Mouse (Mus musculus) CD4-positive, CD25-positive, alpha-beta regulatory T cell, adult 4 months (primary cell): ENCODE results near the gene Fam78a. TPM values are rescaled to one million over a fixed set of nuclear protein-coding genes. Genes with fewer than 3 reads are reported as not detected.

ENCODE experiments used
- ATAC-seq: one replicate; pipeline ENCODE4 v1.8.0; 2017
- polyA plus RNA-seq, 2 experiments: library from polyadenylated mRNA; unstranded; fragments of 100-300 nt; shearing (Covaris generic); gene quantifications; one replicate each; pipeline ENCODE4 v1.2.1; 2017

Gene Fam78a
- polyA plus RNA-seq, 2 experiments from 2014 or later, result 22.6 to 24.4 TPM

DNA sequence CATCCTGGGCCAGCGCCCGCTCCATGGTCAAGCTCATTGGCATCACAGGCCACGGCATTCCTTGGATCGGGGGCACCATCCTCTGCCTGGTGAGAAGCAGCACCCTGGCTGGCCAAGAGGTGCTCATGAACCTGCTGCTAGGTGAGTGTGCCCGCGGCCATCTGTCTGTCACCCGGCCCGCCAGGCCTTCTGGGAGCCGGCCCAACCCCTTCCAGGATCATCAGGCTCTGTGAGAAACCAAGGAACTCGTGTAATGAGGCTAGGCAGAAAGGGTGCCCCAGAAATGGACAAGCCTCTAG, 11.4 kb upstream of the Fam78a start:
- no peak for ATAC-seq

DNA sequence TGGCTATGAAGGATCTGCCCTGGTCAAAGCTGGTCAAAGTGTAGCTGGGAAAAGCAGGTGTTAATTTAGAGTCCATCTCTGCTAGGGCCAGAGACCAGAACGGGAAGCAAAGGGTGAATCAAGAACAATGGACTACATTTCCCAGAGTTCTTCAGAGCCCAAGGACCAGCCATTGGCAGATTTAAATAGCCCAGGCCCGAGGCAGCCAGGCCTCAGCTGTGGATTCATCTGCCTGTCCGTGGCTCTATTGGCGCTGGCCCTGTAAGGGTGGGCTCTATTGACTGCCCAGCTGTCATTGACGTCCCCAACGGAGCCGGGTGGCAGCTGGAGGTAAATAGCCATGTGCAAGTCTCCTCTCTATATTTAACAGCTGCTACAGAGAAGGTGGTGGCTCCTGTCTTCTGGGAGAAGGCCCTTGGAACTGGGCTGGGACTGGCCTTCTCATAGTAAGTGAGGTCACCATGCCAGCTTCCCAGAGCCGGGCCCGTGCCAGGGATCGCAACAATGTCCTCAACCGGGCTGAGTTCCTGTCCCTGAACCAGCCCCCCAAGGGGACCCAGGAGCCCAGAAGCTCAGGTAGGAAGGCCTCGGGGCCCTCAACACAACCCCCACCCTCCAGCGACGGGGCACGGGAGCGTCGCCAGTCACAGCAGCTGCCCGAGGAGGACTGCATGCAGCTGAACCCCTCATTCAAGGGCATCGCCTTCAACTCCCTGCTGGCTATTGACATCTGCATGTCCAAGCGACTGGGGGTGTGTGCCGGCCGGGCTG, 10.9 kb upstream of the Fam78a start, which contains the start of gene Plpp7:
Plpp7 (plus strand) TSS at position 178 of the 771 bp plus-strand sequence.
- no peak for ATAC-seq

GRCm38 (mm10) chr2:32094001-32094707, 9.5 kb upstream of the Fam78a start:
- ATAC-seq, result no peak

DNA sequence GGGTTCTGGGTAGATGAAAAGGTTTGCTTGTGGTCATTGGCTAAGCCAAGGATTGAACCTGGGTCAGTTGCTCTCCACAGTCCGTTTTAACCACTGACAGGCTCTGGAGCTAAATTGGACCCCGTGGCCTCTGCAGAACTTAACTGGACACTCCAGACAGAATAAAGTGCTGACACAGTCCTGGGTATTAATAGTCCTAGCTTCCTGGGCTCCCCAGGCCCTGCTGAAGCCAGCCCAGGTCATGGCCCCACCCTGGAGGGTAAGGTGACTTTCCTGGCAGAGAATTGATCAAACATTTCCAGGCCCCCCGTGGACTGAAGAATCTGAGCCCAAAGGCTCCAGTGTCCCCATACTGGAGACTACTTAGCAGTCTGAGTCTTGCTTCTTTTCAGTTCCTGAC, 7.3 kb upstream of the Fam78a start:
- ATAC-seq, result no peak

DNA sequence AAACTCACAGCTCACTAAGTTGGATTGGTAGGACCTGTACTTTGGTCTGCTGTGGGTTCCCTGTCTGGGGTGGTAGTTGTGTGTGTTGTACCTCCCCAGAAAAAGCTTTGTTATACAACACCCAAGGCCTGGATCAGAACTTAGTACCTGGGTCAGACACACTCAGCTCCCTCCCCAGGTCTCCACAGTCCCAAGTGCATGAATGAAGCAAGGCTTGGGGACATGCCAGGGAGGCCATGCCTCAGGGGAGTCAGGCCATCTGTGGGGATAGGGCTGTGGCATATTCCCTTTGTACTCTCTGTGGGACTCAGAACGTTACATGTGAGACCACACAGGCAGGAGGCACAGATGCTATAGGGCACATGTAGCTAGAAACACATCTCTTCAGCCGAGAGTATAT, 5.5 kb upstream of the Fam78a start:
- ATAC-seq, result no peak

DNA sequence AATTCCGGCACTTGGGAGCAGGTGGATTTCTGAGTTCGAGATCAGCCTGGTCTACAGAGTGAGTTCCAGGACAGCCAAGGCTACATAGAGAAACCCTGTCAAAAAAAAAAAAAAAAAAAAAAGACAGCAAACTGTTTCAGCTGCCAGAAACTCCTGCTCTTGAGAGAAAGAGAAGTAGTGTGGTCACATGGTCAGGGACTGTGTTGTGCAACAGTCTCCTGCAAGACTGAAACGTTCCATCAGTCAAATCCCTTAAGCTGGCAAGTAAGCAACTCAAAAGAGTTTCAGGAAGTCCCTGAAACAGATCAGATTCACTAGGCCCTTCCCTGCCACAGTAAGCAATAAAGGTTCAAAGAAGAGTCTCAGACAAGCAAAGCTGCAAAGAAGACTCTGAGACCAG, 4.9 kb upstream of the Fam78a start:
- no peak for ATAC-seq

- no peak for ATAC-seq
These were observed 3.8 kb upstream of the Fam78a start for GRCm38 (mm10) chr2:32088372-32088981.

DNA sequence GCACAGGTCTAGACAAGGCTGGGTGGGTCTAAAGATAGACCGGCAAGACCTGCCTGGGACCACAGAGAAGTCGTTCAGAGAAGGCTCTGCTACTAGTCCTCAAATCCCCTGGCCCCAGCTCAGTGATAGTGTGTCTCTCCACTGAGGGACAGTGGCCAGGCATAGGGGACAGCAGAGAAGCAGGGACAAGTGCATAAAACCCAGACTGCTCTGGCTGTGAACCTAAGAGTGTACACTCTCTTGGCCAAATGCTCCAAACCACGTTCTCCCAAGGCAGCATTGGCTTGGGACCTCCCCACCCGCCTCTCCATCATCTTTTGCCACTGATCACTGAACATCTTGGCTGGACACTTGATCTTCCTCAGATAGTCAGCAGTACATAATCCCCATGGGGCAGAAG, 2.9 kb upstream of the Fam78a start:
- ATAC-seq, result no peak

- ATAC-seq, result no peak
These were observed 574 bp upstream of the Fam78a start for GRCm38 (mm10) chr2:32085231-32085630.

GRCm38 (mm10) chr2:32084872-32085199, 179 bp upstream of the Fam78a start:
- no peak for ATAC-seq

DNA sequence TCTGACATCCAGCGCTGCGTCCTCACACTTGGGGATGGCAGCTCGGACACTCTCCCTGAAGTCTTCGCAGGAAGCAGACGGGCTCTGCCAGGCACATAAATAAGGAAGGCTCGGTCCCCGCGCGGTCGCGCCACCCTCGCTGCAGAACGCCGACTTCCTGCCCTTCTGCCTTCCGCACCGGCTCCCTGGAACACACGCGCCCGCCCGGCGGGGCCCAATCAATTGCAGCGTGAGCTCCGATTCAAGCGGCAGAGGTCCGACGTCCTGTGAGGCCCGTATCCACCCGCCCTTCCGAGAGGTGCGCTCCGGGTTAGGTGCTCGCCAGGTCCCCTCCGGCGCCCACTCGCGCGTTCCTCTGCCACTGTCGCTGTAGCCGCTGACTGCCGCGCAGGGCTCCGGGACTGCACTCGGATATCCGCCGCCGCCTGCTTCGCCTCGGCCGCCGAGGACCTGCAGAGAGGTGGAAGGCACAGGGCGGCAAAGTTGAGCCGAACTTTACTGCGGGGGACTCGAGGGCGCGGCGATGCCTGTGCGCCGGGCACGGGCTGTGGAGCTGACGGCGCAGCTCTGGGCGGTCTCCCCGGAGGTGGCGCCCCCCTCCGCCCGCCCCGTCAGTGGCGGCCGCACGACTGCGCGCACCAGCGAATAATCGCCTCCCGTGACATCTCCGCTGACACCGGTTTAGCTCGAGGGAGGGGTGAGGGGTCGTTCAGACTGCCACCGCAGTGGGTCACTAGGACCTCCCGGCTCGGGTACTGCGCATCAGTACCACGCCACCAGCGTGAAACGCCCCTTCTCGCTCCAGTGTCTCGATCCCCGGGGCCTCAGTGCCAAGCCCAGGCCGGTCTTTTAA, 1.3 kb downstream of the Fam78a start:
- peak; percentile 55 for ATAC-seq

- no peak for ATAC-seq
These were observed 2.4 kb downstream of the Fam78a start for GRCm38 (mm10) chr2:32082229-32082628.

GRCm38 (mm10) chr2:32081296-32081929, 3.2 kb downstream of the Fam78a start:
- no peak for ATAC-seq

GRCm38 (mm10) chr2:32080681-32081080, 4.0 kb downstream of the Fam78a start:
- ATAC-seq, result peak; percentile 5

DNA sequence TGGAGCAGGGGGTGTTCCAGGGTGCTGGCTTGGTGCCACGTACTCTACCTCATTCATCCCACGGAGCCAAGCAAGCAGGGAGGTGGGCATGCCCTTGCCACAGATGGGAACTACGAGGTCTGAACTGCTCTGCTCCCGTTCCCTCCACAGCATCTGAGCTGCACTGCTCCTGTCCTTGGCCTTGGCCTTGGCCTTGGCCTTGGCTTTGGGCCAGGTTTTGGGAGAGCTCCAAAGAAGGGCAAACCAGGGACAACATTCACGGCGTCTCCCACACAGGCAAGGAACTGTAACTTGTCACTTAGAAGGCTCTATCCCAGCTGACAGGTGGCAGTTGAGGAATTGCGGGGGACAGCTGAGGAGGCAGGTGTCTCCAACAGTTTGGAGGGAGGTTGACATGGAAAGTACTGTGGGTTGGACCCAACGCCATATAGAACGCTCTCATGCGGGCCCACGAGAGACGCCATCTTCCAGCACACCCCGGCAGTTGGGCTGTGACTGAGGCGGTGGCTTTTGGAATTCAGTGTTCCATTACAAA, 5.4 kb downstream of the Fam78a start:
- no peak for ATAC-seq

GRCm38 (mm10) chr2:32078522-32078921, 6.1 kb downstream of the Fam78a start:
- ATAC-seq, result peak; percentile 57

DNA sequence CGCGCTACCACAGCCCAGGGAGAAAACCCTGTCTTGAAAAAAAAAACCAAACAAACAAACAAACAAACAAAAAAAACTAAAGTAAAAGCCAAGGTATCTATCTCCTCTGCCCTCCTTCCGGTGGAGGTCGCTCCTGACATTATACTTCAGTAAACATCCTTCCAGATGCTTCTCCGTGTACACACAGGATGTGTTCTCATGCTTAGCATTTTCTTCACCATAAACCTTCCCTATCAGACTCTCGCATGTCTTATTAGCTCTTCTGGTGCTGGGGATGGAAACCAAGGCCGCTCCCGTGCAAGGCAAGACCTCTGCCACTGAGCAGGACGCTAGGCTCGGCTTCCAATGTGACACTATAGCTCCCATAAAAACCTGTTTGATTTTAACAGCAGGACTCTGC, 6.9 kb downstream of the Fam78a start:
- ATAC-seq, result peak; percentile 74

GRCm38 (mm10) chr2:32075368-32075767, 9.3 kb downstream of the Fam78a start:
- no peak for ATAC-seq

GRCm38 (mm10) chr2:32074404-32074803, 10.3 kb downstream of the Fam78a start:
- no peak for ATAC-seq

DNA sequence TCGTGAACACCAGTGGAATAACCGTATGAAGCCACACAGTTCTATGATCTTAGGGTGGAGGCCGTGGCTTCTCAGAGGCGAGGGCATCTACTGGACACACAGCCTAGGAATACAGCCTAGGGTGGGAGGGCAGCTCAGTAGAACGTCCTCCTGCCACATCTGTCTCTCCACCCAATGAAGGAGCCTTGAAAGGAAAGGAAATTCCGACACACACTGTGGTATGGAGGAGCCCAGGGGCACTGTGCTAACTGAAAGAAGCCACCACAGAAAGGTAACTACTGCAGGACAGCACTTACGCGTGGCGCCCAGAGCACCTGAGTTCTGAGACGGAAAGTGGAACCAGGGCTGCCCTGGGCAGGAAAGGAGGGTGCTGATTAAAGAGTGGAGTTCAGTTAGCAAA, 13.9 kb downstream of the Fam78a start:
- ATAC-seq, result peak; percentile 29

DNA sequence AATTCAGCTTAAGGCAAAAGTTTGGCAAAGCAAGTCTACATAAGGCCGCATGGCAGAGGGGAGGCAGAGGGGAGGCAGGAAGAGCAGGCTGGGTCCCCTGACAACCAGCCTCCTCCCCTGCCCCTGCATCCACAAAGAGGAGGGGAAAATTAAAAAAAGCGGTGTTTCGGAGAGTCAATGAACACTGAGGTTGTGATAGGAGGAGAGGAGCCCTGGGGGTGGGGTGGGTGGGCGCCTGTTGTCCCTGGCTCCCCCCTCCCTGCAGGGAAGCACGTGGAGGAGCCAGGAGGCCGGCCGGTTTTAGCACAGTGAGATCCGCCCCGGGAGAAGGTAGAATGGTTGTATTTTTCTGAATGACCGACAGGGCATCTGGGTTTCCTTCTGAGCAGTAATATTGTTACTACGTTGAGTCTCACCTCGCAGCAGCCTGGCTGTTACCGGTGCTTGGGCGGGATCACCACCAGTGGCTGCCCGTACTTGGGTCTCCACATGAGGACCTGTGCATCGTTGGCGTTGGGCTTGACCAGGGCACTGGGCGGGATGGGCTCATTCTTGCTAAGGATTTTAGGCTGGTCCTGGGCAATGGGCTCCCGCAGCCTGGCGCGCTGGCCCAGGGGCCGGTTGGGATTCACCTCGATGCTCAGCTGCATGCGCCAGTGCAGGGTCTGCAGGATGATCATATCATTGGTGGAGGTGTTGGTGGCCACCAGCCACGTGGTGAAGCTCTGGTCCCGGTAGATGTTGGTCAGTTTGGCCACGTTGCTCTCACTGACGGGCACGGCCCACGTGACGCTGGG, 15.6 kb downstream of the Fam78a start:
- ATAC-seq, result no peak
